Mouse (Mus musculus): ENCODE measurements at regions not wholly inside any gene's neighbourhood (a gene's known extent, or its start where the extent isn't known, plus 50 kb on each side); places are given as distances from the start of the nearest gene placed in this dataset.
"Not testable (repeated sequence)": the region's sequence is repeated elsewhere in the genome, so short reads cannot be mapped to it uniquely, and the experiment has no call there.

DNA sequence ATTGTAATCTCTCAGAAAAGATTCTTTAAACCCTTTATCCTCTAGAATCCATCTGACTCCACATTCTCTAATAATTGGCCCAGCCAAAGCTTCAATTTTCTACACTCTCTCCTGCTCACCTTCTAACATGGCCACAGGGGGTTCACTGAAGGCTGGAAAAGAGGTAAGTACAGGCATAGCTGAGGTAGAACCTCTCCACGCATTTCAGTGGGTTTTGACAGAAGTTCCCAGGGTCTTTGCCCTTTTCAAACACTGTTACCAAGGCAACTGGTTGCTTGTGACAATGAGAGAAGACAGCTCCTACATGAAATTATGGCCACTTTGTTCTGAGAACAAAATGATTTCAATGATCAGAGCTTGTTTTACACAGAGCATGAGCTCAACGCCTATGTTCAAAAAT, 231.2 kb downstream of the Htr7 start:
- no peak for DNase-seq (ENCODE audit: low spot score)
- Histone ChIP-seq H3K4me2 (ENCODE audit: low read depth, low read length) (no peak overlapping the region), H3K4me1 (ENCODE audit: control insufficient read depth, insufficient read depth, low read length) (no peaks in the 10 kb centered on the region), H3K4me3 (ENCODE audit: low read depth, low read length) (no peak overlapping the region), H3K36me3 (ENCODE audit: control insufficient read depth, insufficient read depth, low read length) (no peaks in the 10 kb centered on the region), H3K27me3 (replicated peaks; ENCODE audit: control insufficient read depth, insufficient read depth, low read length) (no peaks in the 10 kb centered on the region), H3K9ac (ENCODE audit: low read depth, low read length) (no peak overlapping the region), H3K27ac (replicated peaks; ENCODE audit: low read depth, low read length) (no peak overlapping the region), H3K9me3 (ENCODE audit: control insufficient read depth, low read length) (no peaks in the 10 kb centered on the region)
- WGBS: 70% methylated on average over 2 of the region's 2 CpGs
- no peak for ATAC-seq (ENCODE audit: low read depth)

DNA sequence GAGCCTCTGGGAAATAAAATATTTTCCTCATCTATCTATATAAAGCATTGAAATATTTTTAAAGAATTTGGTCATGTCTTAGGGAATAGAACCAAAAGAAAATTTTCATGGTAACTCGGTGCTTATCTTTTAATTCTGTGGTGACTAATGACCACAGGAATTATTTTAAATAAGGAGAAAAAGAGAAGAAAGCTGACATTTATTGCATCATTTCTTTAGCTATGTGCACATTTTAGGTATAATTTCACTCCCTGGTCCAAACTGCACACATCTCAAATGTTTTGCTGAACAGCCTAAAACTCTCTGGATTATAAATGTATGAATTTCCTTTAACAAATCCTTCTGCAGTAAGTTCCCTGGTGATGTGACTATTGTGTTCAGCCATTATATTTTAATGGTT, 237.7 kb downstream of the Htr7 start:
- Histone ChIP-seq H3K9ac (ENCODE audit: low read depth, low read length) (no peak overlapping the region), H3K36me3 (ENCODE audit: control insufficient read depth, insufficient read depth, low read length) (no peaks in the 10 kb centered on the region), H3K4me1 (ENCODE audit: control insufficient read depth, insufficient read depth, low read length) (no peaks in the 10 kb centered on the region), H3K9me3 (ENCODE audit: control insufficient read depth, low read length) (no peaks in the 10 kb centered on the region), H3K27ac (replicated peaks; ENCODE audit: low read depth, low read length) (no peak overlapping the region), H3K4me3 (ENCODE audit: low read depth, low read length) (no peak overlapping the region), H3K27me3 (replicated peaks; ENCODE audit: control insufficient read depth, insufficient read depth, low read length) (no peaks in the 10 kb centered on the region), H3K4me2 (ENCODE audit: low read depth, low read length) (no peak overlapping the region)
- DNase-seq (ENCODE audit: low spot score) (no peak), ATAC-seq (ENCODE audit: low read depth) (no peak)
- 89% methylated on average over 1 of the region's 1 CpGs for WGBS

DNA sequence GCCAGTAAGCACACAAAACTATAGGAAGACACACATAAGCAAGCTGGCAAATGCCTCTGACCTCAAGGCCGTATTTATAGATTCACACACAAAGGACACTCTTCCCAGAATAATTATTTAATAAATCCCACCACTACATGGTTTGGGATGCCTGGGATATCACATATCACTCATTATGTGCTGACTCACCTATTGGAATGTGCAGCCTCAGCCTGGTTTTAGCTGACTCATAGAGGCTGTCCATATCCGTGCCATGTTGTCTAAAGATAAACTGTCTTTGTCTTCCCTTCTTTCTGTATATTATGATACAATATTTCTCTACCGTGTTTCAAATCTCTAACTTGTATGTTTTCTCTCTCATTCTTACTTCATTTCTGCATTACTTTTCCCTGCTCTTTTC, 262.6 kb downstream of the Htr7 start:
- WGBS: 79% methylated on average over 3 of the region's 3 CpGs
- H3K4me3 ChIP-seq (ENCODE audit: low read depth, low read length): no peak overlapping the region
- no peak for ATAC-seq (ENCODE audit: low read depth)
- no peak overlapping the region for H3K4me2 ChIP-seq (ENCODE audit: low read depth, low read length)
- H3K9me3 ChIP-seq (ENCODE audit: control insufficient read depth, low read length): no peaks in the 10 kb centered on the region
- H3K36me3 ChIP-seq (ENCODE audit: control insufficient read depth, insufficient read depth, low read length): no peaks in the 10 kb centered on the region
- no peak for DNase-seq (ENCODE audit: low spot score)
- no peaks in the 10 kb centered on the region for H3K4me1 ChIP-seq (ENCODE audit: control insufficient read depth, insufficient read depth, low read length)
- no peaks in the 10 kb centered on the region for H3K27me3 ChIP-seq (replicated peaks; ENCODE audit: control insufficient read depth, insufficient read depth, low read length)
- no peak overlapping the region for H3K27ac ChIP-seq (replicated peaks; ENCODE audit: low read depth, low read length)
- no peak overlapping the region for H3K9ac ChIP-seq (ENCODE audit: low read depth, low read length)

DNA sequence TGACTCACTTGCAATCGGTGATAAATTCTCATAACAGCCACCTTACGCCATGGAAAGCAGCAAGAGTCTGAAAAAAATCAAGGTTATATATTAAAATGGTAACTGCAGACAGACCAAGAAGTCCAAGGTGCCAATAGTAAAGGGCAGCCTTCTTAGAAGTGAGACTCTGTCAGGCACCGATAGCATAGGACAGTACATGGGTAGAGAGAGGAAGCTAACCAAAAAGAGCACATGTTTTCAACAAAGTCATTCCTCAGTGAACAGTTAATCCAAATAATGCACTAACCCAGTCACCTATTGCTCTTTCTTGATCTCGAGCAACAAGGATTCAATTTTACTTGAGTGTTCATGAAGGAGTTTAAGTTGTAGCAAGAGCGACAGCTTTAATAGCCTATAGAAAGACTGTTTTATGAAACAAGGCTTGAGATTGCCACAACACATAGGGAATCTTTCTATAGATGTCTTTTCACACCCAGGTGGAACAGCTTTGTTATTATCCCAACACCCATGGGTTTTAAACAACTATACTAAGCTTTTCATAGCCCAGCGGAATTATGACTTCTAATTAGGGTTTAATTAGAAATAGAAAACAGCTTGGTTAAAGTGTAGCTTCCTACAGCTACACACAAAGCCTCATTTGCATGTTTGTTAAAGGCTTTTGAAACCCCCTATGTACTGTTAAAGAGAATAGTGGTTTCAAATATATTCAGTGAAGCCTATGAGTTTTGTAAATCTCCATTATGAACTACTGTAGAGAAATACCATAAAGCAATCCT, 269.9 kb downstream of the Htr7 start:
- H3K27me3 ChIP-seq (replicated peaks; ENCODE audit: control insufficient read depth, insufficient read depth, low read length): no peaks in the 10 kb centered on the region
- H3K4me1 ChIP-seq (ENCODE audit: control insufficient read depth, insufficient read depth, low read length): no peaks in the 10 kb centered on the region
- ATAC-seq (ENCODE audit: low read depth) (no peak), DNase-seq (ENCODE audit: low spot score) (no peak)
- H3K4me3 ChIP-seq (ENCODE audit: low read depth, low read length): no peak overlapping the region
- no peak overlapping the region for H3K27ac ChIP-seq (replicated peaks; ENCODE audit: low read depth, low read length)
- H3K36me3 ChIP-seq (ENCODE audit: control insufficient read depth, insufficient read depth, low read length): no peaks in the 10 kb centered on the region
- H3K4me2 ChIP-seq (ENCODE audit: low read depth, low read length): no peak overlapping the region
- H3K9me3 ChIP-seq (ENCODE audit: control insufficient read depth, low read length): no peaks in the 10 kb centered on the region
- WGBS: 86% methylated on average over 6 of the region's 6 CpGs
- no peak overlapping the region for H3K9ac ChIP-seq (ENCODE audit: low read depth, low read length)

DNA sequence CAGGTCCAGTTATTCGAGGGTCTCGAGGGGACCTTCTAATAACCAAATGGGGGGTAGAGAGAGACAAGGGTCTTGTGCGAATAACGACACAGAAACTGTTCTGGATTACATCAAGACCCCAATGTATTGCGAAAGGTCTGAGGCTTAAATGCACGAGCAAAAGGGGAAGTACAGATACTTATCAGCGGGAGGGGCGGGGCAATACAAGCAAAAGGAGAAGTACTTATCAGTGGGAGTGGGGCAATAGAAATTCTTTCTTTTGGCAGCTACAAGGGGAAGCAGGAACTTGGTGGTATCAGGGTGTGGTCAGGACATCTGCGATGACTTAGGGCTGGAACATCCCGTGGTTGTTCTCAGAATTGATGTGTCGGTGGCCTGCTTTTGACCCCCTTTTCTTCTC, 295.6 kb downstream of the Htr7 start:
- H3K27me3 ChIP-seq (replicated peaks; ENCODE audit: control insufficient read depth, insufficient read depth, low read length); H3K27ac ChIP-seq (replicated peaks; ENCODE audit: low read depth, low read length); H3K4me2 ChIP-seq (ENCODE audit: low read depth, low read length); H3K9me3 ChIP-seq (ENCODE audit: control insufficient read depth, low read length); H3K9ac ChIP-seq (ENCODE audit: low read depth, low read length); DNase-seq (ENCODE audit: low spot score); ATAC-seq (ENCODE audit: low read depth); H3K4me1 ChIP-seq (ENCODE audit: control insufficient read depth, insufficient read depth, low read length); H3K36me3 ChIP-seq (ENCODE audit: control insufficient read depth, insufficient read depth, low read length); H3K4me3 ChIP-seq (ENCODE audit: low read depth, low read length): not testable (repeated sequence)
- WGBS: 87% methylated on average over 11 of the region's 11 CpGs

DNA sequence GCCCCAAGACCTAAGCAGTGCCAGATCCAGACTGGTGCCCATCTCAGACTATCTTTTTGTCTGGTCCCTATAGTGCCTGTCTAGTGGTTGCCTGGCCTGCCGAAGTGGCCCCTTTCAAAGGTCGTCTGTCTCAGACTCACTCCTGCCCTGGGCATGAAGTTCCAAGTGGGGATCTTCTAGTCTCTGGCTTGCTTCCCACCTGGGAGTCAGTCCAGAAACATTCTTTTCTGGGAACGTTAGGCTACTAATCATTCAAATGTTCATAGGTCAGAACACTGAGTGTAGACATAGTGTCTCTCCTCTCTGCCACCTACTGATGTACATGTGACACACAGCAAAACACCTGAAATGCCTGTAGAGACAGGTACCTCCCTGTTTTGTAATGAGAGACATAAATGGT, 297.6 kb downstream of the Htr7 start:
- no peaks in the 10 kb centered on the region for H3K36me3 ChIP-seq (ENCODE audit: control insufficient read depth, insufficient read depth, low read length)
- DNase-seq (ENCODE audit: low spot score) (no peak), ATAC-seq (ENCODE audit: low read depth) (no peak)
- H3K9ac ChIP-seq (ENCODE audit: low read depth, low read length): no peak overlapping the region
- H3K4me1 ChIP-seq (ENCODE audit: control insufficient read depth, insufficient read depth, low read length): no peaks in the 10 kb centered on the region
- no peak overlapping the region for H3K4me3 ChIP-seq (ENCODE audit: low read depth, low read length)
- no peak overlapping the region for H3K27ac ChIP-seq (replicated peaks; ENCODE audit: low read depth, low read length)
- no peaks in the 10 kb centered on the region for H3K9me3 ChIP-seq (ENCODE audit: control insufficient read depth, low read length)
- WGBS: 86% methylated on average over 3 of the region's 3 CpGs
- no peaks in the 10 kb centered on the region for H3K27me3 ChIP-seq (replicated peaks; ENCODE audit: control insufficient read depth, insufficient read depth, low read length)
- no peak overlapping the region for H3K4me2 ChIP-seq (ENCODE audit: low read depth, low read length)

DNA sequence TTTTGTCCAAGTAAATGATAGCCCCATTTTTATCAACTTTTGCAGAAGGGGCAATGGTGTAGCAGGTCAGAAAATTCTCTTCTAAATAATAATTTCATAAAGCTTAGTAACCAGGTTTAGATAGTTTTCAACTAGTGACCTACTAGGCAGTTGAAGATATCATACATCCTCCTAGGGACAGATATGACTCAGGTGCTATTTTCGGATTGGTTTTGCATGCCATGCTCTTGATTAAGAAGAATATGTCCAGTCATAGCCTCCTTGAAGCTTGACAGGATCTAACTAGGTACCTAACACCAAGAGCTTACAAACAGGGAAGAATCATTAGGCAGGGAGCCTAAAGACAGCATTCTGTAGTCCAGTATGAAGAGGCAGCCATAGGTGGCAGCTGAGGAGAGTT, 301.8 kb downstream of the Htr7 start:
- H3K4me2 ChIP-seq (ENCODE audit: low read depth, low read length): no peak overlapping the region
- H3K9me3 ChIP-seq (ENCODE audit: control insufficient read depth, low read length): no peaks in the 10 kb centered on the region
- 67% methylated on average over 1 of the region's 1 CpGs for WGBS
- no peak for ATAC-seq (ENCODE audit: low read depth)
- DNase-seq (ENCODE audit: low spot score): no peak
- H3K4me1 ChIP-seq (ENCODE audit: control insufficient read depth, insufficient read depth, low read length): no peaks in the 10 kb centered on the region
- H3K36me3 ChIP-seq (ENCODE audit: control insufficient read depth, insufficient read depth, low read length): no peaks in the 10 kb centered on the region
- no peak overlapping the region for H3K27ac ChIP-seq (replicated peaks; ENCODE audit: low read depth, low read length)
- no peak overlapping the region for H3K4me3 ChIP-seq (ENCODE audit: low read depth, low read length)
- no peaks in the 10 kb centered on the region for H3K27me3 ChIP-seq (replicated peaks; ENCODE audit: control insufficient read depth, insufficient read depth, low read length)
- no peak overlapping the region for H3K9ac ChIP-seq (ENCODE audit: low read depth, low read length)

DNA sequence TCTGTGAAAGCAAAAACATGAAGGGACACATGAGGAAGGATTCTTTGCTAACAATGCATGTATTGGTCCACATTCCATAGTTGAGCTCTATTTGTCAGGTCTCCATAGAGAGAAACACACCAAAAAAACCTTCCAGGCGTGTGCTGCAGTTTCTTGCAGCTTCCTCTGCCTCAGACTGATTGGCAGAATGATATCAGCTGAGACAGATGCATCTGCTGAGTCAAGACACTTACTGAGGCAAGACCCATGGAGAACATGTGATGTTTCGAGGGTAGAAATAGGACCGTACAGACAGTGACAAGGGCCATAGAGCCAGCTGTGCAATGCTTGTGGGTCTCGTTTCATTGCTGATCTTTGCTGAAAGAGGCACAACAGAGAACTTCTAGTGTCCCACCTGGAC, 321.6 kb downstream of the Htr7 start:
- H3K36me3 ChIP-seq (ENCODE audit: control insufficient read depth, insufficient read depth, low read length): no peaks in the 10 kb centered on the region
- DNase-seq (ENCODE audit: low spot score) (no peak), ATAC-seq (ENCODE audit: low read depth) (no peak)
- no peak overlapping the region for H3K4me2 ChIP-seq (ENCODE audit: low read depth, low read length)
- no peak overlapping the region for H3K4me3 ChIP-seq (ENCODE audit: low read depth, low read length)
- WGBS: 70% methylated on average over 4 of the region's 4 CpGs
- H3K9ac ChIP-seq (ENCODE audit: low read depth, low read length): no peak overlapping the region
- no peaks in the 10 kb centered on the region for H3K27me3 ChIP-seq (replicated peaks; ENCODE audit: control insufficient read depth, insufficient read depth, low read length)
- no peaks in the 10 kb centered on the region for H3K9me3 ChIP-seq (ENCODE audit: control insufficient read depth, low read length)
- no peaks in the 10 kb centered on the region for H3K4me1 ChIP-seq (ENCODE audit: control insufficient read depth, insufficient read depth, low read length)
- H3K27ac ChIP-seq (replicated peaks; ENCODE audit: low read depth, low read length): no peak overlapping the region

DNA sequence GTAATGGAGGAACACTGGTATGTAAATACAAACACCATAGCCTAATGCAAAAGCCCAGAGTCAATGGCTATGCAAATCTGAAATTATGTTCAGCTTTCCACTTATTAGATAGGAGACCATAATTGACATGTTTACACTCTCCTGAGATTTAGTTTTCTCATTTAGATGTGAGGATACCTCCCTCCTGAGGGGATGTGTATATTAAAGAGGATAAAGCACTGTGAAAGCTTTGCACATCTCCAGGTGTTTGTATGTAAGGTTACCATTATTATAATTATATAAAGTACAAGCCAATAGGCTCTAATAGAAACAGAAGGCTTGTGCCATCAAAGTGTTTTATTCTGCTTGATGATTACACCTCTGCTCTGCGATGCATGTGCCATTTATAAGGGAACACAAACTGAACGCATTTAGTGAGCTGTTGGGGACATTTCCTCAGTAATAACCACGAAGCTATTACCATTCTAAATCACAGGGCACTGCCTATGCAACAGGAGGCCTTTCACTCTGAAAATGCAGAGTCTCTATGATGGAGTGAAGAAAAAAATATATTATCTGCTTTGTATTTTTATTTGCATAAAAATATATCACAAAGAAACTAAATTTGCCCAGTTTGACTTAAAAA, 328.8 kb downstream of the Htr7 start:
- Histone ChIP-seq H3K36me3 (ENCODE audit: control insufficient read depth, insufficient read depth, low read length) (no peaks in the 10 kb centered on the region), H3K4me1 (ENCODE audit: control insufficient read depth, insufficient read depth, low read length) (no peaks in the 10 kb centered on the region), H3K27me3 (replicated peaks; ENCODE audit: control insufficient read depth, insufficient read depth, low read length) (no peaks in the 10 kb centered on the region), H3K4me2 (ENCODE audit: low read depth, low read length) (no peak overlapping the region), H3K4me3 (ENCODE audit: low read depth, low read length) (no peak overlapping the region), H3K27ac (replicated peaks; ENCODE audit: low read depth, low read length) (no peak overlapping the region), H3K9me3 (ENCODE audit: control insufficient read depth, low read length) (no peaks in the 10 kb centered on the region), H3K9ac (ENCODE audit: low read depth, low read length) (no peak overlapping the region)
- DNase-seq (ENCODE audit: low spot score) (no peak), ATAC-seq (ENCODE audit: low read depth) (no peak)
- 66% methylated on average over 3 of the region's 3 CpGs for WGBS

Data from embryonic facial prominence, embryonic 14.5 days (tissue).